Mouse (Mus musculus) limb, embryonic 14.5 days (tissue): ENCODE data around the gene Grb2. TPM values are rescaled to one million over a fixed set of nuclear protein-coding genes. Genes with fewer than 3 reads are reported as not detected.

ENCODE experiments used
- ATAC-seq: fragments of 200-750 bp; cut with Nextera tagmentation; 2 replicates; pipeline ENCODE4 v1.8.0; 2017; ENCODE audit warnings: low read depth, moderate number of reproducible peaks, moderate TSS enrichment; ENCODE audit not compliant: low FRiP score
- DNase-seq: peaks from one replicate; pipeline ENCODE4 v3.0.0-alpha.2; 2015; ENCODE audit warnings: low spot score
- H3K27ac ChIP-seq: fragments of 300-500 bp; sonication (generic); replicated peaks from 2 replicates; pipeline ENCODE4 v1.5.1; 2014; ENCODE audit warnings: low read depth, mild to moderate bottlenecking, low read length, moderate library complexity, mixed read lengths
- H3K27me3 ChIP-seq: fragments of 300-500 bp; sonication (generic); 2 replicates; pipeline ENCODE4 v1.6.1; 2014; ENCODE audit warnings: low read length, mixed read lengths; ENCODE audit not compliant: control insufficient read depth, insufficient read depth
- H3K36me3 ChIP-seq: fragments of 300-500 bp; sonication (generic); 2 replicates; pipeline ENCODE4 v1.6.1; 2014; ENCODE audit warnings: mild to moderate bottlenecking, low read length, moderate library complexity, mixed read lengths; ENCODE audit not compliant: control insufficient read depth, insufficient read depth
- H3K4me1 ChIP-seq: fragments of 300-500 bp; sonication (generic); 2 replicates; pipeline ENCODE4 v1.6.1; 2014; ENCODE audit warnings: antibody characterized with exemption, low read length, mixed read lengths; ENCODE audit not compliant: control insufficient read depth, insufficient read depth
- H3K4me2 ChIP-seq: fragments of 300-500 bp; sonication (generic); replicated peaks from 2 replicates; pipeline ENCODE4 v1.6.1; 2014; ENCODE audit warnings: low read depth, mild to moderate bottlenecking, low read length, moderate library complexity; ENCODE audit not compliant: severe bottlenecking
- H3K4me3 ChIP-seq: fragments of 300-500 bp; sonication (generic); replicated peaks from 2 replicates; pipeline ENCODE4 v1.5.1; 2014; ENCODE audit warnings: low read length
- H3K9ac ChIP-seq: fragments of 300-500 bp; sonication (generic); 2 replicates; pipeline ENCODE4 v1.6.1; 2014; ENCODE audit warnings: mild to moderate bottlenecking, low read depth, low read length, moderate library complexity; ENCODE audit not compliant: severe bottlenecking
- H3K9me3 ChIP-seq: fragments of 300-500 bp; sonication (generic); 2 replicates; pipeline ENCODE4 v1.6.1; 2016; ENCODE audit warnings: low read length; ENCODE audit not compliant: control insufficient read depth
- POLR2A ChIP-seq: fragments of 200-500 bp; IDR thresholded peaks from 2 replicates; pipeline ENCODE4 v1.8.0; 2012; ENCODE audit warnings: inconsistent platforms, mild to moderate bottlenecking, moderate library complexity, borderline replicate concordance; ENCODE audit not compliant: insufficient read depth, insufficient read length; ENCODE audit errors: extremely low read depth
- WGBS: fragments of 180-500 bp; shearing (Covaris S2); extraction: QIAGEN DNeasy Blood & Tissue Kit; methylation state at CpG from one replicate; pipeline ENCODE4 v1.1.7; 2014; 5-methylcytosine and 5-hydroxymethylcytosine counted together
- polyA plus RNA-seq, 2 experiments: library from polyadenylated mRNA; depleted of rRNA in 1 of 2; stranded (reverse) in 1 of 2; unstranded in 1 of 2; fragments of >200 nt; fragmentation: Nextera tagmentation in 1 of 2; extraction: Ambion mirVana in 1 of 2; gene quantifications; 2 replicates each; pipeline versions ENCODE4 v1.2.1 to v1.2.3; 2012 to 2014

Grb2 gene
- polyA plus RNA-seq, 2 experiments: 58.0 to 61.5 TPM

- 87% methylated on average over 7 of the region's 7 CpGs for WGBS
- H3K9ac ChIP-seq: no peak overlapping the region
- peaks cover 46% of the 10 kb centered on the region for H3K36me3 ChIP-seq
- TF ChIP-seq POLR2A: no peak
- H3K27ac ChIP-seq: no peak overlapping the region
- ATAC-seq (no peak), DNase-seq (no peak)
- H3K27me3 ChIP-seq: no peaks in the 10 kb centered on the region
- no peak overlapping the region for H3K4me2 ChIP-seq
- peaks cover 8% of the 10 kb centered on the region; the same call in 1 of the 2 replicates for H3K4me1 ChIP-seq
- H3K9me3 ChIP-seq: no peaks in the 10 kb centered on the region
- no peak overlapping the region for H3K4me3 ChIP-seq
These were observed 92.0 kb downstream of the Grb2 start for GRCm38 (mm10) chr11:115616371-115616770.

GRCm38 (mm10) chr11:115615875-115616274 lies 92.5 kb downstream of the Grb2 start:
- Histone ChIP-seq H3K36me3 (peaks cover 41% of the 10 kb centered on the region), H3K9me3 (no peaks in the 10 kb centered on the region), H3K4me1 (peaks cover 8% of the 10 kb centered on the region; the same call in 1 of the 2 replicates), H3K27ac (no peak overlapping the region), H3K4me2 (no peak overlapping the region), H3K4me3 (no peak overlapping the region), H3K27me3 (no peaks in the 10 kb centered on the region), H3K9ac (no peak overlapping the region)
- WGBS: 91% methylated on average over 6 of the region's 6 CpGs
- no peak for TF ChIP-seq POLR2A
- no peak for ATAC-seq
- no peak for DNase-seq

DNA sequence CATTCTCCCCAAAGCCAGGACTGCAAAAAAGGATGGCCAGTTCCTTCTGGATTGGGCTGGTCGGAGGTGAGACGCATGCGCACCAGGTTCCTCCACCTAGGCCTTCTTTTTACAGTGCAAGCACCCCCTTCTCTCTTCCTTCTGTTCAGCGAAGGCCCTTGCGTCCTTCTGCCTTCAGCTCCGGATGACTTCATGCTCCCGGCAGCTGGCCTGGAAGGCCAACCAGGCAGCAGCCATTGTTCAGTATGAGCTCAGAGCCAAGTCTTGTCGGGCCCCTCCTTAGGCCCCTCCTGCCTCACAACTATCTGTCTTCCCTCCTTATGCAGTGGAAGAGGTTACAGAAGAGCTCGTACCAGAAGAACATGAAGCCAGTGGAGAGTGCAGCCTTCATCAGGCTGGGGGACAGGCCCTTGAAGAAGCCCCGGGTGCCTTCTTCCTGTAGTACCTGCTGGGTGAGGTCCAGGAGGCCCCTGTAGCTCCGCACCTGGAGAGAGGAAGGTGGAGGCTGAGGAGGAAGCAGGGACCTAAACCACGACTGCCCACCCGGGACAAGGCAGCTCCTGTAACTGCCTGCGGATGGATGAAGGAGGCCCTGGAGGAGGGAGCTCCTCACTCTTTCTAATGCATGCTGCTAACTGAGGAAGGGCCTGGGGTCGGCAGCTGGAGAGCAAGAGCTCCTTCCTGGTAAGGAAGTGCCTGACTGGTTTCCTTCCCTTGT lies 93.1 kb downstream of the Grb2 start:
- DNase-seq (no peak), ATAC-seq (no peak)
- Histone ChIP-seq H3K4me2 (no peak overlapping the region), H3K27me3 (no peaks in the 10 kb centered on the region), H3K9ac (no peak overlapping the region), H3K36me3 (peaks cover 35% of the 10 kb centered on the region), H3K4me1 (peaks cover 8% of the 10 kb centered on the region; the same call in 1 of the 2 replicates), H3K27ac (no peak overlapping the region), H3K9me3 (no peaks in the 10 kb centered on the region), H3K4me3 (no peak overlapping the region)
- WGBS: 83% methylated on average over 15 of the region's 15 CpGs
- no peak for TF ChIP-seq POLR2A

GRCm38 (mm10) chr11:115614346-115615107 lies 93.9 kb downstream of the Grb2 start:
- peaks cover 29% of the 10 kb centered on the region for H3K36me3 ChIP-seq

GRCm38 (mm10) chr11:115613138-115613945 lies 95.1 kb downstream of the Grb2 start:
- peak; percentile 21; the same call in 1 of the 2 replicates for ATAC-seq
- peak overlapping the region; percentile 59 for H3K9ac ChIP-seq
- H3K4me3 ChIP-seq: peak overlapping the region; percentile 55
- no peak for TF ChIP-seq POLR2A
- H3K27ac ChIP-seq: peak overlapping the region; percentile 80; the same call in 1 of the 2 replicates
- peak; percentile 25 for DNase-seq
- H3K36me3 ChIP-seq: peaks cover 41% of the 10 kb centered on the region
- H3K4me2 ChIP-seq: peak overlapping the region; percentile 65
- no peaks in the 10 kb centered on the region for H3K27me3 ChIP-seq
- peaks cover 8% of the 10 kb centered on the region; the same call in 1 of the 2 replicates for H3K4me1 ChIP-seq
- H3K9me3 ChIP-seq: no peaks in the 10 kb centered on the region
- under 1% methylated on average over 16 of the region's 16 CpGs for WGBS

More at GRCm38 (mm10) chr11:115614346-115615107, 93.9 kb downstream of the Grb2 start:
- TF ChIP-seq POLR2A: no peak
- H3K4me2 ChIP-seq: no peak overlapping the region
- no peak overlapping the region for H3K27ac ChIP-seq
- peaks cover 8% of the 10 kb centered on the region; the same call in 1 of the 2 replicates for H3K4me1 ChIP-seq
- 88% methylated on average over 9 of the region's 10 CpGs for WGBS
- ATAC-seq (no peak), DNase-seq (no peak)
- no peak overlapping the region for H3K4me3 ChIP-seq
- H3K9ac ChIP-seq: no peak overlapping the region
- H3K27me3 ChIP-seq: no peaks in the 10 kb centered on the region
- H3K9me3 ChIP-seq: no peaks in the 10 kb centered on the region
